Mouse (Mus musculus) kidney, postnatal 25 days (tissue): Measurements from ENCODE around the gene Methig1.
"Not testable (repeated sequence)": the region's sequence is repeated elsewhere in the genome, so short reads cannot be mapped to it uniquely, and the experiment has no call there.

ENCODE experiments used
- DNase-seq, 2 experiments: peaks; one replicate each; pipeline ENCODE4 v3.0.0; 2021; ENCODE audit warnings: mixed read lengths in 2 of 2

Gene Methig1

DNA sequence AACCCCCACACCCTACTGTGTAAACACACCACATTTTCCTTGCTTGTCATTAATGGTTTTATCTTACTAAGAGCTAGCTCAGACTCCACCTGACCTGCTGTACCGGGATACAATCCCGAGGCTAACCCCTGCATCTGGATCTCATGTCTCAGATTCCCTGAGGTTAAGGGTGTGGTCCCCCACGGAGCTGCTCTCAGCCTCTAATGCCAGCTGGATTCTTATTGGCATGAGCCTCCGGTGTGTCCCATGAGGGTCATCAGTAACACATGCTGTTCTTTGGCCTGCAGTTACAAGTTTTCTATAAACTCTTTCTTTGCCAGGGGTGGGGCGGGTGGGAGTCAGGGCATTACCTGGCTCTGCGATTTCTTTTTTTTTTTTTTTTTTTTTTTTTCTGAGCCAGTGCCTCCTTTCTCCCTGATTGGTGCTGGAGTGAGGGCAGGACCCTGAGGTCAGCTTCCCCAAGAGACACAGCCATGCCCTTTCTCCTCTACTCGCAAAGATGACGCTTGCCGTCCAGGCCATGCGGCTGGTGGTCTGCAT lies at the start of gene Methig1, which contains the start of gene Mettl7a2:
Gene Methig1, plus strand, starts transcription at position 439 of the 540 bp plus-strand sequence.
Gene Mettl7a2, plus strand, starts transcription at position 490 of the 540 bp plus-strand sequence.
- peak in 1 of 2 experiments; percentile 65 for DNase-seq

DNA sequence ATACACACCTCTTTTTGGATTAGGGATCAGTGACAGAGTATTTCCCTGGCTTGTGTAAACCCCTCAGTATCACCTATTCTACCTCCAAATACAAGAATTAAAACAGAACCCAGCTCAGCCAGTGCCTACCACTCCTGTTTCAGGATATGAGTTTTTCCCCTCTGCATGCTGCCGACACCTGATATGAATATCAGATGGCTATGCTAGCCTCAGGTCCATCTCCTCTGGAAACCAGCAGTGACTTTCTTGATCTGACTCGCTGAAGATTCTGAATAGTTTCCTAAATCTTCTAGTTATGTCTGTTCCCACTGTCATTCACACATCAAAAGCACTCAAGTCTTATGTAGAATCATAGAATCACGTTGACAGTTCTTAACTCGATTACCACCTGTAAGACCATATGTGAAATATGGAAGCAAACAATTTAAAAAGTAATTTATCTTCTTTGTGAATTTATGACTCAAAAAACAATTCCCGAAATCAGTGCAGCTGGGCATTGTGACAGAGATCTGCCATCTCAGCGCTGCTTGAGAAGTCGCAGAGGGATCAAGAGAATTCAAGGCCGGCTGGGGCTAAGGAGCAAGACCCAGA lies 49.4 kb upstream of the Methig1 start:
- no peak for DNase-seq

DNA sequence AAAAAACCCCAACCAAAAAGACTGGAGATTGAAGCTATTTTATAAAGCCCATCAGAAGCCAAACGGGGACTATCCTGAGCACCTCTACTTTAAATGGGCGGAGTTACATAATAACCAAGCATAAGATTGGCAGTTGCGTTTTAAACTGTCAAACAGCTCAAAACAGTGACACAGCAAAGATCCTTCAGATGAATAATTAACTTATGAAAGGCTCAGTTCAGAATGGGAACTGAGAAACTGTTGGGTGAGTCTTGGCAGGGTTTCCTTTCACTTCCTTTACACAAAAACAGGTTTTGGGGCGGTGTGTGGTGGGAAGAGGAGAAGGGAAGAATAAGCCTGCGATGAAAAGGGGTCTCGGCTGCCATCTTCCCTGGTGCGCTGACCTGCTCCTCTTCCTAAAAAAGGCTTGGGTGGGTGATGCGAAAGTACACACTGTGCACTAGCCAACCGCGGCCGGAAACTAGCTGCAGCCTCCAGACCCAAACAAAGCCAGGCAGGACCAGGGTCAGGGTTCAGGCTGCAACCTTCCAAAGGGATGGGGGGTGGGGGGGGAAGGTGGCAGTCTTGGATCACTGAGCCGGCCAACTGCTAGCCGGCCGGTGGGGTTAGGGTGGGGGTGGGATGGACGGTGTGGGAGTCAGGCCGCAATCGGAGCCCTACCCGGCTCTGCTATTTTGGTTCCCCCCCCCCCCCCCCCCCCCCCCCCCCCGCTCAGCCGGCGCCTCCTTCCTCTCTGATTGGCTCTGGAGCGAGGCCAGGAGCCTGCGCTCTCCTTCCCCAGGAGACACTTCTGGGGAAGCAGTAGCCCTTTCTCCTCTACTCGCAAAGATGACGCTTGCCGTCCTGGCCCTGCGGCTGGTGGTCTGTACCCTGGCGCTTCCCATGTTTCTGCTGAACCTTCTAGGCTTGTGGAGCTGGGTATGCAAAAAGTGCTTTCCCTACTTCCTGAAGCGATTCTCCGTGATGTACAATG lies 48.6 kb upstream of the Methig1 start, which contains the start of gene Mettl7a1:
Gene Mettl7a1, plus strand, starts transcription at position 122 of the 973 bp plus-strand sequence.
- DNase-seq, result peak; percentile 91 to 94

DNA sequence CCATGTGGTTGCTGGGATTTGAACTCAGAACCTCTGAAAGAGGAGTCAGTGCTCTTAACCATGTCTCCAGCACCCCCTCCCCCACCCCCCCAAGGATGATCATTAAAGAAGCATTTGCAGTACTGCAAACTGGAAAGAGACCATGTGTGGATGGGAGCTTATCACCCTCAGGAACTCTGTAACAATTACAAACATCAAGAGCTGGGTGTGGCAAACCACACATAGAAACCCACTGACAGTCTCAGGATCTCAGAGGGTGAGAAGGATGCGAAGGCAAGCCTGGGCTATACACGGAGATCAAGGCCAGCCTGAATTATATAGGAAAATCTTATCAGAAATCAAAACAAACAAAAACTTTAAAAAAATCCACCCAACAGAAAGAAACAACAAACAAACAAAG lies 46.7 kb upstream of the Methig1 start:
- no peak for DNase-seq

DNA sequence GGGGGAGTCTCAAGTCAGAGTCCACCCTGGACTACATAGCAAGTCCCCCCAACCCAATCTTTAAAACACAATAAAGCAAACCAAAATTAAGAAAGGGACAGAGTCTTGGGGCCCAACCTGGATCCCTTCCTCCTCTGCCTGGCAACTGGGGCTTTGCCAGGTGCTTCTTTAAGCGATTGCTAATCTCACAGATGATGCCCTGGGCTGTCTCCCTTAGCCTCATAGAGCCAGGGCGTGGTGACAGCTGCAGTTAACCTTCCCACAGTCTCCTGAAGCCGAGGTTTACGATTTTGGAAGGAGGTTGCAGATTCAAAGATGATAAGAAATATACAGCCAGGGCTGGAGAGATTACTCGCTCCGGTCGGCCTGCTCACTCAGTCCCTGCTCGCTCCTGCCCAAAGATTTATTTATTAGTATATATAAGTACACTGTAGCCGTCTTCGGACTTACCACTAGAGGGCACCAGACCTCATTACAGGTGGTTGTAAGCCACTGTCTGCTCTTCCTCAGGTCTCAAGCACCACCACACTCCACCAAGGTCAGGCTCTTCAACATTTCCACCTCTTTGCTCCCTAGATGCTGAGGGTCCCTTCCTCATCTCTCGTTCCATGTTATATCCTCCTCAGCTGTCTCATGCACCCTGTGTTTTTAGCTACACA lies 45.4 kb upstream of the Methig1 start:
- peak; percentile 69 to 71 for DNase-seq

DNA sequence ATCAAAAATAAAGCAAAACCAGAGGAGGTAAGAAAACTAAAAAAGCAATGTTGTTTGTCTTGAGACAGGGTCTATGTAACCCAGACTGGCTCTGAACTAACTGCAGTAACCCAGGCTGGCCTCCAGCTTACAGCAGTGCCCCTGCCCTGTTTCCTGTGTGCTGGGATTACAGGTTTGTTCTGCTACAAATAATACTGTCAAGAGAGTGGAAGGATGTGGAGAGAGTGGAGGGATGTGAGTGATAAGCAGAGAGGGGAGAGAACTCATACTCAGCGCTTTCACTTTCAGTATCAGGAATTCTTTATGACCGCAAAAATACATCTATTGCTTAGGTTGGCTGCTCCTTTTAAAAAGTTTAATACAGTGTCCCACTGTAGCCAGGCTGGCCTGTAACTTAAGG lies 40.6 kb upstream of the Methig1 start:
- DNase-seq, result no peak

DNA sequence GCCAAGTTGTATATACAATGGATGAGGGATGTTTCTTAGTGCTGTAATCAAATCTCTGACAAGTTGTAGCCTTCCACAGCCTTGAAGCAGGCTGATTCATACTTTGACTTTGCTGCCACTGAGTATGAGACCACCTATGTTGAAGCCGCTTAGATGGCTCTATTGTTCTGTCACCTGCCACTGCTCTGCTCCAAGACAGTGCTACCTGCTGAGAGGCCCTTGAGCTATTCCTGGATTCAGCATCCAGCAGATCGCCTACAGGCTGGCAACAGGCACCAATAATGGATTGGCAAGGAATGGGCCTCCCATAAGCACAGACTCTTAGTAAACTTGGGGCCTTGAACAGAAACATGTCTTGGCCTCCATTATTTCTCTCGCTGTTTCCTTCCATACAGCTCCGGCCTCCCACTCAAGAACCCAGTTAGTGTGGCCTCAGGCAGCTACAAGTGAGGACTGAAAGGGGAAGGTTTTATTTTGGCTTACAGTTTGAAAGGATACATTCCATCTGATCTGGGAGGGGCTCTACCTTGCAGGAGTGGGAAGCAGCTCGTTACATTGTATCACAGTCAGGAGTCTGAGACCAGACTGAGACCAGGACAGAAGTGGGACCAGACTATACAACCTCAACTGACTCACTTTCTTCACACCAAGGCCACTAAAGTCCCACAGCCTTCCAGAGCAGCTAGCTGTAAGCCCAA lies 38.4 kb upstream of the Methig1 start:
- no peak for DNase-seq

DNA sequence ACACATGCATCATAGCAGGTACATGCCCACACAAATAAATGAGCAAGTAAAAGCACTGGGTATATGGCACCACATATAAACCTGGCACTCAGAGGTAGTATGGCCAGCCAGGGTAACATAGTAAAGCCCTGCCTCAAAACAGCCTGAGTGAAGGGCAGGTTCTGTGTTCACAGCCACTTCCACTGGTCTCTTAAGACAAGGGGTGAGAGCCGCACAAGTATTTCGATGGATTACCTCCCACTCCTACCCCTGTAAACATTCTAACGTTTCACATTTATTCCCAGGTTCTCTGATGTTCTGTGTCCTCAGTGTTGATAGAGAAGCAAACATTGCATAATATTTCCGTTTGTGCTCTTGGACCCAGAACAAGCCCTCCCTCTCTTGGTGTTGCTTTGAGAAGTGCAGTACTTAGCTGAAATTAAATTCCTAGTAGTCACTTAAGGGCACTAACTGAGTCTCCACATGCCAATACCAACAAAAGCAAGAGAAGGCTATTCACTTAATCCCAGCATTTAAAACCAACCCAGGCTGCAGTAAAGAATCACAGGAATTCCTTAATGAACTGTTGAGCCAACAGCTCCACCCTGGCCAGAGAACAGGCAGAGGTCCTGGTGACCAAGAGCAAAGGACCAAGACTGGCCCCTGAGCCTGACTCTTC lies 34.8 kb upstream of the Methig1 start:
- DNase-seq, result peak; percentile 32 to 66

DNA sequence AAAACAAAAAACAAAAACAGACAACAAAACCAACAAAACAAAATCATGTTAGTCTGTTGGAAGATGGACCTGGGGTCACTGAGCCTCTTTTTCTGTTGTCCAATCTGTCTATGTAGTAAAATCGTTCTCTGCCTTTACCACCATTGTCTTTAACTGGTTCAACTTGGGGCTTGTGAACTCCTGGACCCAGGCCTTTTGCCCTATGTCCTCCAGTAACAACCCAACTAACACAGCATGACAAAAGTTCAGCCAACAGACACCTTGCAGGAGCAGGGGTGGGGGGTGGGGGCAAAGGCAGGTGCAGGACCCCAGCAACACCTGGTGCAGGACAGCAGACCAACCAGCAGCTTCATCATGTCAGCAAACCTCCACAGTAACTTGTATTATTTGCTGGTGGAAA lies 33.1 kb upstream of the Methig1 start:
- no peak for DNase-seq

DNA sequence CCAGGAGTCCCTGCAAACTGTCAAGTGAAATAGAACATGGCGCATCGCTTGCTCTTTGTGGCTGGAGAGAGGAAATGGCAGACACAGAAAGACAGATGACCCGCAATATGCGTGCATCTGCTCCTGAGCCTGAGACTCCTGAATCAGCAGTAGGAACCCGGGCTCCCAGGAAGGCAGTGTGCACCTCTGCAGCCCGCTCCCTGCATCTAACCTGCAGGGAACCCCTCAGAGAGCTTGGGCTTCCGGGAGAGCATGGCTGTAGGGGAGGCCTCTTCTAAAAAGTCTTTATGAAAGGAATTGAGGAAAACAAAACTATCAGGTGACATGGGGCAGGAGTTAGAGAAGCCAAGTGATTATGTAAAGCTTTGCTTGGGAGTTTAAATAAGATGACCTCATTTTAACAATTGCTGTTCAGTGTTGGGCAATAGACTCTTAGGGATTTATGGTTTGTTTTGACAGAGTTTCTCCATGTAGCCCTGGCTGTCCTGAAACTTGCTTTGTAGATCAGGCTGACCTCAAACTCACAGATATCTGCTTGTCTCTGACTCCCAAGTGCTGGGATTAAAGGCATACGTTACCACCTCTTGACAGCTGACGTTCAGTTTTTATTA lies 32.5 kb upstream of the Methig1 start:
- DNase-seq, result no peak

DNA sequence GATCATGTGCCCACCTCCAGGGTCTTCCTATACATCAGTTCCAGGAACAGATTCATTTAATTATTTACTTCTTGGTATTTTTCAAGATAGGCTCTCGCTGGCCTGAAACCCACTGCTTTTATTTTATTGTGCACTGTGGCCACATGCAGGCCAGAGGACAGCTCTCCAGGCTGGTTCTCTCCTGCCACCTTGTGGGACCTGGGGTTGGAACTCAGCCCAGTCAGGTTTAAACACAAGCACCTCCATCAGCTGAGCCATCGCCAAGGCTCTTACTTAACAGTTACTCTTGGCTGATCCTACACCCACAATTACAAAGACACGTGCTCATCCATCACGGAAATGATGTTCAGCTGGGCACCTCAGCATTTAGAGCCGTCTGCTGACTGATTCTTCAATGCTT lies 31.8 kb upstream of the Methig1 start:
- DNase-seq, result peak; percentile 86 to 92

DNA sequence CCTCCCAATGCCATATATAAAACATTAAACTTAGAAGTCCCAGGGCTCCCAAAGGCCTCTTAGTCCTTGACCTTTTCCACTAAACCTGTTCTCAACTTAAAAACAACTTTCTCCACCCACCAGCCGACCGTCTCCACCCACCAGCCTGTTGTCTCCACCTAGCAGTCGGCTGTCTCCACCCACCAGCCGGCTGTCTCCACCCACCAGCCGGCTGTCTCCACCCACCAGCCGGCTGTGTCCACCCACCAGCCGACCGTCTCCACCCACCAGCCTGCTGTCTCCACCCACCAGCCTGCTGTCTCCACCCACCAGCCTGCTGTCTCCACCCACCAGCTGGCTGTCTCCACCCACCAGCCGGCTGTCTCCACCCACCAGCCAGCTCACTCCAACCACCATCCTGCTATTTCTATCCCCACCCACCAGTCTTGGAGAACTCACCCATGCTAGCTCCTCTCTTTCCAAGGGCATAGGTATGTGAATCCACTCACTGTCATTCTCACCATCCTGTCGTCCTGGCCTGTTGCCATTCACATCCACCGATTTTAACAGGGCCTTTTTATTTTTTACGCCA lies 28.8 kb upstream of the Methig1 start:
- DNase-seq, result peak in 1 of 2 experiments; percentile 32

DNA sequence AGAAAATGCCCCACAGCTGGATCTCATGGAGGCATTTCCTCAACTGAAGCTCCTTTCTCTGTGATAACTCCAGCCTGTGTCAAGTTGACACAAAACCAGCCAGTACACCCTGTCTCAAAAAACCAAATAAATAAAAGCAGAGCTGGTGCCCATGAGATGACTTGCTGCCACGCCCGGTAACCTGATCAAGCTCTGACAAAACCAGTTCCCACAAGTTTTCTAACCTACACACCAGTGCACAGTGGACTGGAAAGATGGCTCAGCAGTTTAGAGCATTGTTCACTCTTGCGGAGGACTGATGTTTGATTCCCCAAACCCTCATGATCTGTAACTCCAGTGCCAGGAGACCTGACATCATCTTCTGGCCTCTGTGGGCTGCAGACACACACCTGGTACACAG lies 27.7 kb upstream of the Methig1 start:
- no peak for DNase-seq

DNA sequence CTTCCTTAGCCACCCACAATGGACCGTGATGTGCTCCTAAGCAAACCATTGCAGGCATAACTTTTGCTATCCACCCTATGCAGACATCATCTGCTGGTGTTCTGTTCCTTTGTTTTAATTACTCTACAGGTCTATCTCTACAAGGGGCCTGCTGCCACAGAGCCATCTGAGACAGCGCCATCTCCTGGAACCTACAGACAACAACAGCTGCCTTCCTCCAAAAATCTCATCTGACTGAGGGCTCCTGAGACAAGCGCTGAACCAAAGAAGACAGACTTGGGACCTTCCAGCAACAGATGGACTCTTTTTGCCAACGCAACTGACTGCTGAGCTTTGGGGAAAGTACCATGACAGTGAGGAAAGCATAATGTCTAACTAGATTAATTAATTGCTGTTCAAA lies 24.9 kb upstream of the Methig1 start:
- peak in 1 of 2 experiments; percentile 39 for DNase-seq

DNA sequence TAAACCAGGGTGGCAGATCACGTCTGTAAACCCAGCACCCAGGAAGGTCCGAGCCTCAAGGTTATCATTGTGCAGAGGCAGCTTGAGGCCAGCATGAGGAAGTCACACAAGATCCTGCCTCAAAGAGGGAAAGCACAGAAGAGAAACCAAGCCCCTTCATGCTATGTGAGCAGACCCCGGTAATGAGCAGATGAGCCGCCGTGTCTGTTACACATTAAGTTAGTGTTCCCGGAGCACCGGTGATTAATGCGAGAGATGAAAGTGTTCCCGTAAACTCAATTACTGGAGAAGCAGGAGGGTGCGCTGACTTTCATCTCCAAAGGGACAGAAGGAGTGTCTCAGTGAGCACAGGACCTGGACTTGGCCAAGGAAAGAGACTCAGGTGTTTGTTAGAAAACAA lies 23.6 kb upstream of the Methig1 start:
- not testable (repeated sequence) for DNase-seq

DNA sequence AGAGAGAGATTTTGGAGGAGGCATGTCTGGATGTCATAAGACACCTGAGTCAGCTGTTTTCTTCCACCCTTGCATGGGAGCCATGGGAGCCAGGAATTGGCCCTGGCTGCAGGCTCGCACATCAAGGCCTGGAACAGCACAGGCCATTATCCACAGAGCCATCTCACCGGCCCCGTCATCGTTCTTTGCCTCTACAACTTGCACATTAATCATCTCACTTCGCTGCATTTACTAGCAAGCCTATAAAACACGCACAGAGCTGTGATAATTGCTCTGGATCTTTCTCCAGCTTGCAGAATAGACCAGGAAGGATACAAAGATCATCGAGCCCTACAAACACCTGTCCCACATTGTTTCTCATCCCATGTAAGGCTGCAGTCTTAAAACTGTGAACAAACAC lies 22.2 kb upstream of the Methig1 start:
- DNase-seq, result no peak

DNA sequence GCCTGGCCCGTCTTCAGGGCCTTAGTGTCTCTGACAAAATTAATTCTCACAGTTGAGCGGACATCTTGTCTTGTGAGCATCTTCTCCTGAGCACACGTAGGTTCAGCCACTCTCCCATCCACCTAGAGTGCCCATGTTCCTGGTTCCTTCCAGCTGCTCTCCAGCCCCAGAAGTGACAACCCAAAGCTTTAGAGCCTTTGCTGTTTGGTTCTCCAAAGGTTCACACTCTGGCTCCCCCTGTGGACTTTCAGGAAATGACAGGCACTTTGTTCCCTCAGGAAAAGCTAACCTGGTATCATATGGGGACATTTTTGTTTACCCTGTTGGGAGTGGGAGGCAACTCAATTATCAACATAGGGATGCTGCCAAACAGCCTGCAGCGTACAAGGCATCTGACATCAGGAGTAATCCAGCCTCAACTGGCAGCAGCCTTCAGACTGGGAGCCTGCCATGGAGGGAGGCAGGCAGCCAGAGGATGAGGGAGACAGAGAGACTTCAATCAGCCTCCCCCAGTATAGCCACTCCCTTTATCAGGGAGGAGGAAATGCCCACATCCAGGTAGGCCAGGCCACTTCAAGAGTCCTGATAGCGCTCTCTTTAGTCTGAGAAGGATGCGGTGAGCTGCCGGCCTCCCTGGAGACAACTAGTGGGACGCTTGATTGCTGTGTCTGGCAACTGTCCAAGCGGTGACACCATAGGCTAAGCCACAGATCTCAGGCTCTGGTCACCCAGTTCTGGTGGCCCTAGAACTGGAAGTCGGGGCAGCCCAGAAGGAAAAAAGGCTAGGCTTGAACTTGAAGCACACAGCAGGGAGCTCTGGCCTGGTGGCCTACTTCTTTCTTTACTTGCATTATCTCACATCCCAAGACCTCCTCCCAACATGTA lies 20.6 kb upstream of the Methig1 start:
- not testable (repeated sequence) for DNase-seq

DNA sequence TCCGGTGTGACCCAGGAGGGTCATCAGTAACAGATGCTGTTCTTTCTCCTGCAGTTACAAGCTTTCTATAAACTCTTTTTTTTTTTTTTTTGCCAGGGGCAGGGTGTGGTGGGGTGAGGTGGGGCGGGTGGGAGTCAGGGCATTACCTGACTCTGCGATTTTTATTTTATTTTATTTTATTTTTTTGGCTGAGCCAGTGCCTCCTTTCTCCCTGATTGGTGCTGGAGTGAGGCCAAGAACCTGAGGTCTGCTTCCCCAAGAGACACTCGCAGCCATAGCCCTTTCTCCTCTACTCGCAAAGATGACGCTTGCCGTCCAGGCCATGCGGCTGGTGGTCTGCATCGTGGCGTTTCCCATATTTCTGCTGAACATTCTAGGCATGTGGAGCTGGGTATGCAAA lies 18.3 kb upstream of the Methig1 start, which contains the start of gene Mettl7a3:
Gene Mettl7a3, plus strand, starts transcription at position 301 of the 400 bp plus-strand sequence.
- DNase-seq, result no peak

DNA sequence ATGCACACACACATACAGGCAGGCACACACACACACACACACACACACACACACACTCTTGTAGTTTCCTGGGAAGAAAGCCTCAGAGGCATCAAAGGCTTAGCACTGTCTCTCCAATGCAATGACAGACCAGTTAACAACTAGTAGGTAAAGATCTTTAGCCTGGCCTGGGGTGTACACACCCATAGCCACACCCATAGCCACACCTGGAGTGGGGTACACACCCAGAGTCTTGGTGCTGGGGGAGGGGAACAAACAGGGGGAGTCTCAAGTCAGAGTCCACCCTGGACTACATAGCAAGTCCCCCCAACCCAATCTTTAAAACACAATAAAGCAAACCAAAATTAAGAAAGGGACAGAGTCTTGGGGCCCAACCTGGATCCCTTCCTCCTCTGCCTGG lies 15.6 kb upstream of the Methig1 start:
- not testable (repeated sequence) for DNase-seq

DNA sequence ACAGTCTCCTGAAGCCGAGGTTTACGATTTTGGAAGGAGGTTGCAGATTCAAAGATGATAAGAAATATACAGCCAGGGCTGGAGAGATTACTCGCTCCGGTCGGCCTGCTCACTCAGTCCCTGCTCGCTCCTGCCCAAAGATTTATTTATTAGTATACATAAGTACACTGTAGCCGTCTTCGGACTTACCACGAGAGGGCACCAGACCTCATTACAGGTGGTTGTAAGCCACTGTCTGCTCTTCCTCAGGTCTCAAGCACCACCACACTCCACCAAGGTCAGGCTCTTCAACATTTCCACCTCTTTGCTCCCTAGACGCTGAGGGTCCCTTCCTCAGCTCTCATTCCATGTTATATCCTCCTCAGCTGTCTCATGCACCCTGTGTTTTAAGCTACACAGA lies 15.1 kb upstream of the Methig1 start:
- peak; percentile 82 to 90 for DNase-seq
